ENCODE assay signal across 11 mouse cellular contexts in the genomic region with DNA sequence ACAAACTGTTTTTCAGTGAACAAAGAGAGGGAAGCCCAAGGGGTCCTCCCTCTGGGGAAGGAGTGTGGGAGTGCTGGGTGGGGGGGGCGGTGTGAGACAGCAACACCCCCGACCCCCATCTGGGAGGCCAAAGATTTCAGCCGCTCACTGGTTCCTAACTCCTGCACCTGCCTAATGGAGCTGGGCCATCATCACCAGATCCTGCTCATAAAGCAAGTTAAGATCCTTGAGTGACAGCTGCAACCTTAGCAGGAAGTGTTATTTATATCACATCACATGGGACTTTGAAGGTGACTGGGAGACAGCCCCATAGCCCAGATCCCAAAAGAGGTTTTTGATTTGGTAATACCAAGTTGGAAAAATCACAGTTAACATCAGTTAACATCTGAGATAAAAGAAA.
DNase-seq lines count a peak whose midpoint lies in the region; ATAC-seq and TF ChIP-seq lines count a peak whose summit lies in the region.
"Had no signal": no experiment of that assay in that cellular context is flagged by ENCODE, and none has a peak within 500 bp of the region (broad histone marks: within the 10 kb centered on the region; RNA-seq: fewer than 3 reads in every experiment).

No protein-coding gene starts in this region.

- no peak for TF ChIP-seq POLR2A in myocyte (IDR thresholded peaks at IDR 0.05; ENCODE audit: insufficient read length, low read depth)

- no peak for TF ChIP-seq CTCF in layer of hippocampus, adult 2 months (conservative IDR thresholded peaks at IDR 0.05)

- H3K79me2 ChIP-seq in myocyte (ENCODE audit: control insufficient read depth, insufficient read depth) = peaks cover 31% of the 10 kb centered on the region

- no peak for ATAC-seq in midbrain, embryonic 16.5 days
- no peak for ATAC-seq in heart, embryonic 13.5 days (ENCODE audit: extremely low read depth, insufficient number of reproducible peaks, low FRiP score, low TSS enrichment)
- ATAC-seq: forebrain, embryonic 16.5 days; Patski had no signal

- H3K9me3 ChIP-seq in midbrain, embryonic 10.5 days (replicated peaks) = no peaks in the 10 kb centered on the region
- H3K9me3 ChIP-seq in midbrain, embryonic 16.5 days (replicated peaks; ENCODE audit: control insufficient read depth, low read length, poor library complexity, severe bottlenecking) = no peaks in the 10 kb centered on the region
- H3K9me3 ChIP-seq in heart, embryonic 13.5 days = no peaks in the 10 kb centered on the region

- no peak overlapping the region for H3K27ac ChIP-seq in midbrain, embryonic 10.5 days (replicated peaks)
- no peak overlapping the region for H3K27ac ChIP-seq in midbrain, embryonic 16.5 days (ENCODE audit: low read length)
- H3K27ac ChIP-seq in heart, embryonic 13.5 days (replicated peaks) = peak overlapping the region; percentile 98
- no peak overlapping the region for H3K27ac ChIP-seq in layer of hippocampus, adult 2 months

- H3K27me3 ChIP-seq in midbrain, embryonic 10.5 days (ENCODE audit: low read depth, poor library complexity, severe bottlenecking) = peaks cover 29% of the 10 kb centered on the region
- peaks cover 13% of the 10 kb centered on the region for H3K27me3 ChIP-seq in midbrain, embryonic 16.5 days (ENCODE audit: control insufficient read depth, insufficient read depth, low read depth, low read length)
- peaks cover 18% of the 10 kb centered on the region for H3K27me3 ChIP-seq in heart, embryonic 13.5 days (replicated peaks)
- H3K27me3 ChIP-seq in myocyte (ENCODE audit: control insufficient read depth, insufficient read depth, insufficient read length) = no peaks in the 10 kb centered on the region
- H3K27me3 ChIP-seq: Patski had no signal

- H3ac ChIP-seq in myocyte (ENCODE audit: control insufficient read depth, insufficient read length) = no peak overlapping the region

- H3K4me3 ChIP-seq in midbrain, embryonic 10.5 days = peak overlapping the region; percentile 64; the same call in 1 of the 2 replicates
- no peak overlapping the region for H3K4me3 ChIP-seq in midbrain, embryonic 16.5 days (ENCODE audit: low read depth, low read length)
- peak overlapping the region; percentile 73 for H3K4me3 ChIP-seq in heart, embryonic 13.5 days
- peak overlapping the region; percentile 49 for H3K4me3 ChIP-seq in myocyte
- H3K4me3 ChIP-seq in layer of hippocampus, adult 2 months = no peak overlapping the region

- no peaks in the 10 kb centered on the region for H3K36me3 ChIP-seq in midbrain, embryonic 10.5 days
- no peaks in the 10 kb centered on the region for H3K36me3 ChIP-seq in midbrain, embryonic 16.5 days (ENCODE audit: control insufficient read depth, insufficient read depth, low read length)
- H3K36me3 ChIP-seq in heart, embryonic 13.5 days = no peaks in the 10 kb centered on the region
- no peaks in the 10 kb centered on the region for H3K36me3 ChIP-seq in myocyte (ENCODE audit: control insufficient read depth, insufficient read depth)

- peaks cover 25% of the 10 kb centered on the region for H3K4me1 ChIP-seq in midbrain, embryonic 10.5 days
- H3K4me1 ChIP-seq in midbrain, embryonic 16.5 days (ENCODE audit: control insufficient read depth, insufficient read depth, low read length) = peaks cover 5% of the 10 kb centered on the region
- H3K4me1 ChIP-seq in heart, embryonic 13.5 days = peaks cover 52% of the 10 kb centered on the region

- 18% methylated on average over 3 of the region's 3 CpGs for WGBS in midbrain, embryonic 10.5 days
- WGBS in midbrain, embryonic 16.5 days = 24% methylated on average over 3 of the region's 3 CpGs
- 8% methylated on average over 3 of the region's 3 CpGs for WGBS in heart, embryonic 13.5 days

- no peak overlapping the region for H3K4me2 ChIP-seq in midbrain, embryonic 16.5 days (ENCODE audit: low read length)
- H3K4me2 ChIP-seq in heart, embryonic 13.5 days = peak overlapping the region; percentile 86
- H3K4me2 ChIP-seq in myocyte (ENCODE audit: low read depth) = peak overlapping the region; percentile 79

- peak; percentile 72 for DNase-seq in gastrocnemius, adult 18-20 months (ENCODE audit: low spot score)
- no peak for DNase-seq in gastrocnemius, postnatal 4 days (ENCODE audit: low spot score in 2 of 2)
- no peak for DNase-seq in midbrain, embryonic 10.5 days (ENCODE audit: low spot score)
- no peak for DNase-seq in layer of hippocampus, postnatal 10 days (ENCODE audit: low spot score in 2 of 2)
- no peak for DNase-seq in layer of hippocampus, adult 2 months (ENCODE audit: low spot score in 2 of 2)
- DNase-seq: adrenal gland, postnatal 25 days had no signal

- no peak overlapping the region for H3K9ac ChIP-seq in midbrain, embryonic 16.5 days (ENCODE audit: low read depth, low read length)
- peak overlapping the region; percentile 89 for H3K9ac ChIP-seq in heart, embryonic 13.5 days

TF ChIP-seq in myocyte, 11 proteins besides CTCF, POLR2A, EP300 and RAD21:
- TF ChIP-seq MYOG (IDR thresholded peaks at IDR 0.05; ENCODE audit: control insufficient read depth in 1 of 3, insufficient read depth in 1 of 3, insufficient read length in 2 of 3, low read depth in 2 of 3) = peak in 2 of 3 experiments; percentile 61 to 68
- TF ChIP-seq E2F4 (IDR thresholded peaks at IDR 0.05; ENCODE audit: insufficient read depth) = no peak
- TF ChIP-seq MYOD1 (IDR thresholded peaks at IDR 0.05; ENCODE audit: control insufficient read depth in 1 of 3, insufficient read length in 2 of 3, low read depth in 2 of 3) = peak; percentile 46 to 86 (median 54)
- TF ChIP-seq TCF3 (IDR thresholded peaks at IDR 0.05; ENCODE audit: insufficient read length, low read depth) = no peak
- TF ChIP-seq MAX (IDR thresholded peaks at IDR 0.05; ENCODE audit: low read depth) = no peak
- no peak for TF ChIP-seq CEBPB (IDR thresholded peaks at IDR 0.05; ENCODE audit: insufficient read depth, poor library complexity, severe bottlenecking)
- no peak for TF ChIP-seq USF1 (IDR thresholded peaks at IDR 0.05; ENCODE audit: low read depth)
- no peak for TF ChIP-seq POLR2AphosphoS2 (IDR thresholded peaks at IDR 0.05; ENCODE audit: insufficient read length, low read depth)
- TF ChIP-seq SRF (IDR thresholded peaks at IDR 0.05; ENCODE audit: control insufficient read depth, insufficient read length, low read depth) = no peak
- TF ChIP-seq TCF12 (IDR thresholded peaks at IDR 0.05; ENCODE audit: insufficient read depth, poor library complexity, severe bottlenecking) = peak; percentile 43
- TF ChIP-seq REST (IDR thresholded peaks at IDR 0.05; ENCODE audit: insufficient read depth, insufficient read length) = no peak
TF ChIP-seq in myocyte: peak in this region for 3.

Comparison
In these comparisons a context has a peak if more than half of its experiments do, and no peak if none do; other contexts are left out.
1. H3K4me3 ChIP-seq: peak in midbrain, embryonic 10.5 days (single experiment), heart, embryonic 13.5 days (single experiment) and myocyte (single experiment); none in midbrain, embryonic 16.5 days (single experiment) and layer of hippocampus, adult 2 months (single experiment).